Mouse (Mus musculus) testis, adult 2 months (tissue): Measurements from ENCODE around the gene Tmem238.

Experiments used
- CTCF ChIP-seq: fragments of 200-500 bp; IDR thresholded peaks from 2 replicates; pipeline ENCODE4 v1.5.1; 2012; ENCODE audit warnings: low read depth, mild to moderate bottlenecking, inconsistent platforms, low read length, moderate library complexity; ENCODE audit not compliant: control insufficient read depth, insufficient read depth, insufficient replicate concordance
- POLR2A ChIP-seq: fragments of 200-500 bp; IDR thresholded peaks from 2 replicates; pipeline ENCODE4 v1.6.1; 2012; ENCODE audit warnings: low read depth, mild to moderate bottlenecking, inconsistent platforms, low read length, moderate library complexity; ENCODE audit not compliant: control insufficient read depth

DNA sequence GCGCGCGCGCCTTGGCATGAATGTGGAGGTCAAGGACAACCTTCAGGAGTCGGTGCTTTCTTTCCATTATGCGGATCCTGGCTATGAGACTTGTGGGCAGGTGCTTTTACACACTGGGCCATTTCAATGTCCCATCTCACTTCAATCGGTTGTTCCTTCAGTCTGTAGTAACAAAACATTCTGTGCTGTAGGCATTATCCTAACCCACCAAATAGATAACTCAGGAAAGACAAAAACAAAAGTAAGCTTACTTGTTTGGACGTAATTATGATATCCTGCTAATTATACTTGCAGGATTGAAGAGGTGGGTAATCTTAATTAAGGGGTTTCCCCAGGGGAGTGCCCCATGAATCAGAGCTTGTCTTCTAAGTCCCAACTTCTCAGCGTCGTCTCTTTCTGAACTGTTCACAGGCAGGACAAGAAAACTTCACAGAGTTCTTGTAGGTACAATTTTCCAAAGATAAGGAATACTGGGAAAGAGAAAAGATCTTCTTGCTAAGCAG, 50.4 kb downstream of the Tmem238 start:
- no peak for TF ChIP-seq CTCF
- TF ChIP-seq POLR2A: no peak
